Mouse (Mus musculus) spleen, adult 2 months (tissue): ENCODE results near the gene Bicc1.

Experiments
- CTCF ChIP-seq: fragments of 200-500 bp; IDR thresholded peaks from 2 replicates; pipeline ENCODE4 v1.5.1; 2011; ENCODE audit warnings: mild to moderate bottlenecking, inconsistent platforms; ENCODE audit not compliant: insufficient read depth, insufficient read length, insufficient replicate concordance; ENCODE audit errors: extremely low read depth
- POLR2A ChIP-seq: fragments of 200-500 bp; IDR thresholded peaks from 2 replicates; pipeline ENCODE4 v1.6.1; 2011; ENCODE audit warnings: low read depth, low read length, inconsistent platforms

GRCm38 (mm10) chr10:70961641-70962040, 197.9 kb downstream of the Bicc1 start:
- TF ChIP-seq CTCF (no peak), POLR2A (no peak)
